Mouse (Mus musculus): ENCODE measurements at regions not wholly inside any gene's neighbourhood (a gene's known extent, or its start where the extent isn't known, plus 50 kb on each side); places are given as distances from the start of the nearest gene placed in this dataset.

DNA sequence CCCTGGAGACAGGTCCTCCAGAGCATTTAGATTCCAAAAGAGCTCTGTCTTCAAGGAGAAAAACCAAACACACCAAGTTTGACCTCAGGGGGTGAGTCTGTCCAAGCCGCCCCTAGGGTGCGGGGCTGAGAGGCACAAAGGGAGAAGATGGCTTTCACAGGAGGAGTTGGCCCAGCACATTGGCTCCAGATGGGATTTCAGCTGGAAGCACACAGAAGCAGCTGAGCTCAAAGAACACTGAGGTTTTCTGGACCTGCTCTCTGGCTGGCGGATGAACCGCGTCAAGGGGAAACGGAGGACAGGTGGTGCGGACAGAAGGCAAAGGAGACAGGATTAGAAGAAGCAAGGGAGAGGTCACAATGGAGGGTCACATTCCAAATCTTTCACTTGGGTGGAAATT, 466.9 kb downstream of the Prss52 start:
- DNase-seq (ENCODE audit: low read depth, low spot score), result no peak
- no peak overlapping the region for H3K27ac ChIP-seq (ENCODE audit: control insufficient read depth, low read depth, low read length)
- H3K27me3 ChIP-seq (ENCODE audit: control insufficient read depth in 1 of 2, insufficient read depth in 2 of 2, low read length in 2 of 2), result no peaks in the 10 kb centered on the region; a peak in 1 of 4 replicates
- H3K4me1 ChIP-seq (ENCODE audit: control insufficient read depth in 1 of 2, insufficient read depth in 2 of 2, low read length in 2 of 2), result no peaks in the 10 kb centered on the region
- no peaks in the 10 kb centered on the region for H3K79me2 ChIP-seq (ENCODE audit: control insufficient read depth, insufficient read depth, low read length, poor library complexity)
- no peaks in the 10 kb centered on the region for H3K9me3 ChIP-seq (replicated peaks; ENCODE audit: insufficient read depth, low read length)
- no peak overlapping the region for H3K4me3 ChIP-seq (ENCODE audit: control insufficient read depth in 1 of 2, insufficient read depth in 1 of 2, low read depth in 2 of 2, low read length in 2 of 2)
- no peak for TF ChIP-seq TAL1 (IDR thresholded peaks at IDR 0.05; ENCODE audit: low read length)
- no peak overlapping the region for H3K9ac ChIP-seq (ENCODE audit: control insufficient read depth, low read depth, low read length, poor library complexity, severe bottlenecking)
- no peaks in the 10 kb centered on the region for H3K36me3 ChIP-seq (ENCODE audit: control insufficient read depth in 1 of 2, insufficient read depth in 2 of 2, low read length in 2 of 2)

DNA sequence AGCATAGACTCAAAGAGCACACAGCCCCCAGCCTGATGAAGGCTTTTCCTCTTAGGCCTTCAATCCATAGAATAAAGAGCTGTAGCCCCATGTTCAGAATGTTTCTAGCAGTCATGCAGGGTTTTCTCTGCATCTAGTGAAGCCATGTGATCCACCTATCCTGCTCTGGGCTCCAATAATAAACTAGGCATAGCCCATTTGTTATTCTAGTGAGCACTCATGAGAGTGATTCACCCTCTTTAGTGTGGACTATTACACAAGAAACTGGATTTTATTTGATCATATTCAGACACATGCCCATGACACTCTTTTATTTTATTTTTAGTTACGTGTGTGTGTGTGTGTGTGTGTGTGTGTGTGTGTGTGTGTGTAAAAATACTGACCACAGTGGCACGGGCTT, 468.7 kb downstream of the Prss52 start:
- Histone ChIP-seq H3K27me3 (ENCODE audit: control insufficient read depth in 1 of 2, insufficient read depth in 2 of 2, low read length in 2 of 2) (no peaks in the 10 kb centered on the region; a peak in 1 of 4 replicates), H3K79me2 (ENCODE audit: control insufficient read depth, insufficient read depth, low read length, poor library complexity) (no peaks in the 10 kb centered on the region), H3K9ac (ENCODE audit: control insufficient read depth, low read depth, low read length, poor library complexity, severe bottlenecking) (no peak overlapping the region), H3K4me3 (ENCODE audit: control insufficient read depth in 1 of 2, insufficient read depth in 1 of 2, low read depth in 2 of 2, low read length in 2 of 2) (no peak overlapping the region), H3K4me1 (ENCODE audit: control insufficient read depth in 1 of 2, insufficient read depth in 2 of 2, low read length in 2 of 2) (no peaks in the 10 kb centered on the region), H3K9me3 (replicated peaks; ENCODE audit: insufficient read depth, low read length) (no peaks in the 10 kb centered on the region), H3K27ac (ENCODE audit: control insufficient read depth, low read depth, low read length) (no peak overlapping the region), H3K36me3 (ENCODE audit: control insufficient read depth in 1 of 2, insufficient read depth in 2 of 2, low read length in 2 of 2) (no peaks in the 10 kb centered on the region)
- DNase-seq (ENCODE audit: low read depth, low spot score), result no peak
- TF ChIP-seq ETS1 (IDR thresholded peaks at IDR 0.05; ENCODE audit: low read depth, low read length) (no peak), GABPA (IDR thresholded peaks at IDR 0.05; ENCODE audit: low read depth, low read length) (no peak), USF2 (IDR thresholded peaks at IDR 0.05; ENCODE audit: borderline replicate concordance in 1 of 2, insufficient read depth in 1 of 2, low read depth in 1 of 2, low read length in 2 of 2) (no peak), POLR2A (IDR thresholded peaks at IDR 0.05; ENCODE audit: control insufficient read depth in 1 of 2, insufficient read depth in 1 of 2, low read depth in 1 of 2, low read length in 2 of 2, poor library complexity in 1 of 2) (no peak), MXI1 (IDR thresholded peaks at IDR 0.05; ENCODE audit: low read depth, low read length) (no peak), MYB (IDR thresholded peaks at IDR 0.05; ENCODE audit: low read depth, low read length) (no peak), POLR2AphosphoS5 (IDR thresholded peaks at IDR 0.05; ENCODE audit: borderline replicate concordance, low read depth, low read length) (no peak), TAL1 (IDR thresholded peaks at IDR 0.05; ENCODE audit: low read length) (no peak), CHD2 (IDR thresholded peaks at IDR 0.05; ENCODE audit: low read length) (no peak)

DNA sequence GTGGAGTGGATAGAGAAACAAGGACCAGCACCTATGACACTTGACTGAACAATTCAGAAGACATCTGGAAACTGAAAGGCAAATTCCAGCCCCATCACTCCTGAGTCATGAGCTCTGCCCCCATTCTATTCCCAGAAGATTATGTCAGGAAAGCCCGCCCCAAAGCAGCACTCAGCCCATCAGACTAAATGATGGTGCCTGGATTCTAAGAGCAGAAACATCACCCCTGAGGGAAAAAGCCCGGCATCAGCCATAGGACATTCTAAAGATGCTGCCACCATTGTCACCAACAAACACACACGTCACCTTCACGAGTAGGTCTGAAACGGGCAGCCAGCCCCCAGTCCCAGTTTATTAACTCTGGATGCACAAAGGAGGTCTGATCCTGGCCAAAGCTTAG, 469.7 kb downstream of the Prss52 start:
- Histone ChIP-seq H3K79me2 (ENCODE audit: control insufficient read depth, insufficient read depth, low read length, poor library complexity) (no peaks in the 10 kb centered on the region), H3K4me1 (ENCODE audit: control insufficient read depth in 1 of 2, insufficient read depth in 2 of 2, low read length in 2 of 2) (no peaks in the 10 kb centered on the region), H3K9ac (ENCODE audit: control insufficient read depth, low read depth, low read length, poor library complexity, severe bottlenecking) (no peak overlapping the region), H3K27ac (ENCODE audit: control insufficient read depth, low read depth, low read length) (no peak overlapping the region), H3K27me3 (ENCODE audit: control insufficient read depth in 1 of 2, insufficient read depth in 2 of 2, low read length in 2 of 2) (no peaks in the 10 kb centered on the region; a peak in 1 of 4 replicates), H3K4me3 (ENCODE audit: control insufficient read depth in 1 of 2, insufficient read depth in 1 of 2, low read depth in 2 of 2, low read length in 2 of 2) (no peak overlapping the region), H3K9me3 (replicated peaks; ENCODE audit: insufficient read depth, low read length) (no peaks in the 10 kb centered on the region), H3K36me3 (ENCODE audit: control insufficient read depth in 1 of 2, insufficient read depth in 2 of 2, low read length in 2 of 2) (no peaks in the 10 kb centered on the region)
- TF ChIP-seq MEF2A (IDR thresholded peaks at IDR 0.05; ENCODE audit: extremely low read depth, insufficient replicate concordance, low read depth, low read length, poor library complexity, severe bottlenecking), result no peak
- no peak for TF ChIP-seq TBP (IDR thresholded peaks at IDR 0.05; ENCODE audit: low read depth, low read length)
- TF ChIP-seq RAD21 (IDR thresholded peaks at IDR 0.05; ENCODE audit: low read depth, low read length), result no peak
- TF ChIP-seq MAZ (IDR thresholded peaks at IDR 0.05; ENCODE audit: low read depth, low read length), result no peak
- no peak for TF ChIP-seq CHD1 (IDR thresholded peaks at IDR 0.05; ENCODE audit: low read depth, low read length)
- TF ChIP-seq BHLHE40 (IDR thresholded peaks at IDR 0.05; ENCODE audit: borderline replicate concordance, low read depth, low read length), result no peak
- TF ChIP-seq CTCF (IDR thresholded peaks at IDR 0.05 in 2 of 3, conservative IDR thresholded peaks at IDR 0.05 in 1 of 3; ENCODE audit: control insufficient read depth in 1 of 3, insufficient read depth in 1 of 3, low read depth in 2 of 3, low read length in 3 of 3, poor library complexity in 1 of 3, severe bottlenecking in 1 of 3), result no peak
- no peak for TF ChIP-seq MAFK (IDR thresholded peaks at IDR 0.05; ENCODE audit: borderline replicate concordance, low read depth, low read length)
- TF ChIP-seq RCOR1 (IDR thresholded peaks at IDR 0.05; ENCODE audit: low read depth, low read length), result no peak
- no peak for TF ChIP-seq ZNF384 (IDR thresholded peaks at IDR 0.05; ENCODE audit: low read depth, low read length)
- DNase-seq (ENCODE audit: low read depth, low spot score), result no peak
